Mouse (Mus musculus) heart, embryonic 14.5 days (tissue): ENCODE data around the gene Traf2. TPM values are rescaled to one million over a fixed set of nuclear protein-coding genes. Genes with fewer than 3 reads are reported as not detected.

Experiments
- ATAC-seq: fragments of 200-750 bp; cut with Nextera tagmentation; 2 replicates; pipeline ENCODE4 v1.8.0; 2017; ENCODE audit warnings: low read depth, moderate TSS enrichment; ENCODE audit not compliant: insufficient number of reproducible peaks, insufficient read depth, low FRiP score
- H3K27ac ChIP-seq, 2 experiments: fragments of 200-500 bp in 1 of 2; fragments of 300-500 bp in 1 of 2; sonication (generic) in 1 of 2; replicated peaks in 1 of 2; 2 replicates each; pipeline ENCODE4 v1.5.1; 2012 to 2014; ENCODE audit warnings: low read depth in 2 of 2, low read length in 2 of 2, control low read depth in 1 of 2, mild to moderate bottlenecking in 1 of 2, mixed read lengths in 1 of 2; ENCODE audit not compliant: control insufficient read depth in 1 of 2, insufficient read depth in 1 of 2
- H3K27me3 ChIP-seq: fragments of 300-500 bp; sonication (generic); 2 replicates; pipeline ENCODE4 v1.6.1; 2014; ENCODE audit warnings: mild to moderate bottlenecking, low read length, control low read depth; ENCODE audit not compliant: control insufficient read depth, insufficient read depth
- H3K36me3 ChIP-seq: fragments of 300-500 bp; sonication (generic); 2 replicates; pipeline ENCODE4 v1.6.1; 2014; ENCODE audit warnings: mild to moderate bottlenecking, control low read depth, low read length, mixed read lengths; ENCODE audit not compliant: control insufficient read depth, insufficient read depth
- H3K4me1 ChIP-seq, 2 experiments: fragments of 200-500 bp in 1 of 2; fragments of 300-500 bp in 1 of 2; sonication (generic) in 1 of 2; 2 replicates each; pipeline ENCODE4 v1.6.1; 2012 to 2014; ENCODE audit warnings: low read length in 2 of 2, control low read depth in 1 of 2, mixed read lengths in 1 of 2; ENCODE audit not compliant: control insufficient read depth in 2 of 2, insufficient read depth in 2 of 2
- H3K4me2 ChIP-seq: fragments of 300-500 bp; sonication (generic); 2 replicates; pipeline ENCODE4 v1.6.1; 2014; ENCODE audit warnings: mild to moderate bottlenecking, low read length
- H3K4me3 ChIP-seq, 2 experiments: fragments of 200-500 bp in 1 of 2; fragments of 300-500 bp in 1 of 2; sonication (generic) in 1 of 2; 2 replicates each; pipeline ENCODE4 v1.5.1; 2012 to 2014; ENCODE audit warnings: low read length in 2 of 2, mild to moderate bottlenecking in 2 of 2, control low read depth in 1 of 2, low read depth in 1 of 2, moderate library complexity in 1 of 2; ENCODE audit not compliant: control insufficient read depth in 1 of 2, insufficient read depth in 1 of 2
- H3K9ac ChIP-seq: fragments of 300-500 bp; sonication (generic); 2 replicates; pipeline ENCODE4 v1.6.1; 2014; ENCODE audit warnings: mild to moderate bottlenecking, low read length
- H3K9me3 ChIP-seq: fragments of 300-500 bp; sonication (generic); 2 replicates; pipeline ENCODE4 v1.6.1; 2016; ENCODE audit warnings: low read length, control low read depth; ENCODE audit not compliant: control insufficient read depth
- WGBS: fragments of 180-500 bp; shearing (Covaris S2); extraction: QIAGEN DNeasy Blood & Tissue Kit; methylation state at CpG from one replicate; pipeline ENCODE4 v1.1.7; 2014; 5-methylcytosine and 5-hydroxymethylcytosine counted together
- polyA plus RNA-seq: library from polyadenylated mRNA; unstranded; fragments of >200 nt; fragmentation: Nextera tagmentation; extraction: Ambion mirVana; gene quantifications from 2 replicates; pipeline ENCODE4 v1.2.1, GENCODE M21; 2014

Traf2 gene
- polyA plus RNA-seq, 1 experiment from 2014 or later, result 19.8 TPM

- WGBS, result 47% methylated on average over 6 of the region's 6 CpGs
- Histone ChIP-seq H3K9me3 (no peaks in the 10 kb centered on the region), H3K4me2 (no peak overlapping the region), H3K4me3 (no peak overlapping the region), H3K4me1 (peaks cover 14 to 19% of the 10 kb centered on the region in 2 experiments), H3K36me3 (peaks cover 8% of the 10 kb centered on the region), H3K27me3 (no peaks in the 10 kb centered on the region), H3K27ac (no peak overlapping the region), H3K9ac (no peak overlapping the region)
- no peak for ATAC-seq
These were observed 48.7 kb downstream of the Traf2 start for GRCm38 (mm10) chr2:25497846-25498575.

GRCm38 (mm10) chr2:25496462-25496861 lies 50.3 kb downstream of the Traf2 start:
- Histone ChIP-seq H3K4me3 (no peak overlapping the region), H3K9me3 (no peaks in the 10 kb centered on the region), H3K36me3 (no peaks in the 10 kb centered on the region), H3K27me3 (no peaks in the 10 kb centered on the region), H3K9ac (no peak overlapping the region), H3K4me1 (peaks cover 8 to 13% of the 10 kb centered on the region in 2 experiments), H3K27ac (no peak overlapping the region), H3K4me2 (no peak overlapping the region)
- no peak for ATAC-seq
- WGBS, result 38% methylated on average over 4 of the region's 4 CpGs

GRCm38 (mm10) chr2:25493476-25493961 lies 53.2 kb downstream of the Traf2 start, which contains the start of gene Lcn12:
Lcn12 (minus strand) TSS chr2:25493911.
- no peaks in the 10 kb centered on the region for H3K27me3 ChIP-seq
- H3K9ac ChIP-seq, result no peak within 1 kb of the TSS
- 82% methylated on average over 5 of the region's 5 CpGs for WGBS
- no peak within 1 kb of the TSS for H3K27ac ChIP-seq
- no peaks in the 10 kb centered on the region for H3K9me3 ChIP-seq
- H3K4me2 ChIP-seq, result no peak within 1 kb of the TSS
- no peak within 1 kb of the TSS for H3K4me3 ChIP-seq
- H3K4me1 ChIP-seq, result peaks cover 3 to 5% of the 10 kb centered on the region in 2 experiments; a peak in 1 of 4 replicates
- no peak for ATAC-seq
- H3K36me3 ChIP-seq, result no peaks in the 10 kb centered on the region

GRCm38 (mm10) chr2:25492988-25493387 lies 53.8 kb downstream of the Traf2 start:
- H3K9ac ChIP-seq, result no peak overlapping the region
- no peak overlapping the region for H3K4me2 ChIP-seq
- H3K27ac ChIP-seq, result no peak overlapping the region
- H3K4me1 ChIP-seq, result peaks cover 1 to 4% of the 10 kb centered on the region in 2 experiments; a peak in 1 of 4 replicates
- H3K4me3 ChIP-seq, result no peak overlapping the region
- no peak for ATAC-seq
- 73% methylated on average over 5 of the region's 5 CpGs for whole genome bisulfite sequencing
- no peaks in the 10 kb centered on the region for H3K27me3 ChIP-seq
- no peaks in the 10 kb centered on the region for H3K9me3 ChIP-seq
- no peaks in the 10 kb centered on the region for H3K36me3 ChIP-seq

GRCm38 (mm10) chr2:25488671-25489068 lies 58.1 kb downstream of the Traf2 start:
- Histone ChIP-seq H3K27ac (no peak overlapping the region), H3K27me3 (no peaks in the 10 kb centered on the region), H3K9me3 (no peaks in the 10 kb centered on the region), H3K9ac (no peak overlapping the region), H3K4me1 (no peaks in the 10 kb centered on the region), H3K4me3 (no peak overlapping the region), H3K4me2 (no peak overlapping the region), H3K36me3 (no peaks in the 10 kb centered on the region)
- no peak for ATAC-seq
- WGBS, result 69% methylated on average over 7 of the region's 7 CpGs

GRCm38 (mm10) chr2:25487965-25488670 lies 58.6 kb downstream of the Traf2 start:
- H3K4me3 ChIP-seq, result no peak overlapping the region
- no peak overlapping the region for H3K4me2 ChIP-seq
- no peak overlapping the region for H3K27ac ChIP-seq
- H3K27me3 ChIP-seq, result no peaks in the 10 kb centered on the region
- H3K36me3 ChIP-seq, result no peaks in the 10 kb centered on the region
- no peak overlapping the region for H3K9ac ChIP-seq
- H3K9me3 ChIP-seq, result no peaks in the 10 kb centered on the region
- no peaks in the 10 kb centered on the region for H3K4me1 ChIP-seq
- ATAC-seq, result no peak
- WGBS, result 69% methylated on average over 6 of the region's 6 CpGs

- no peaks in the 10 kb centered on the region for H3K27me3 ChIP-seq
- no peak overlapping the region for H3K4me2 ChIP-seq
- H3K9ac ChIP-seq, result no peak overlapping the region
- H3K4me3 ChIP-seq, result no peak overlapping the region
- H3K4me1 ChIP-seq, result no peaks in the 10 kb centered on the region
- no peak overlapping the region for H3K27ac ChIP-seq
- ATAC-seq, result no peak
- H3K9me3 ChIP-seq, result no peaks in the 10 kb centered on the region
- no peaks in the 10 kb centered on the region for H3K36me3 ChIP-seq
- WGBS, result 64% methylated on average over 11 of the region's 11 CpGs
These were observed 61.7 kb downstream of the Traf2 start for GRCm38 (mm10) chr2:25484901-25485647.
